Mouse (Mus musculus) fibroblast of lung, adult 2 months (primary cell): ENCODE measurements around the gene Coil.
"Not testable (repeated sequence)": the region's sequence is repeated elsewhere in the genome, so short reads cannot be mapped to it uniquely, and the experiment has no call there.

Experiments used
- DNase-seq: peaks from one replicate; pipeline ENCODE4 v3.0.0-alpha.2; 2011; ENCODE audit warnings: low read depth

The Coil gene

GRCm38 (mm10) chr11:89006404-89006803 is 36.4 kb downstream of the Coil start:
- DNase-seq, result no peak

- DNase-seq, result no peak
Measured at GRCm38 (mm10) chr11:89007582-89007981, 37.5 kb downstream of the Coil start.

- DNase-seq, result no peak
Measured at GRCm38 (mm10) chr11:89009066-89009465, 39.0 kb downstream of the Coil start.

- no peak for DNase-seq
Measured at GRCm38 (mm10) chr11:89009496-89009895, 39.4 kb downstream of the Coil start.

- no peak for DNase-seq
Measured at GRCm38 (mm10) chr11:89012241-89012640, 42.2 kb downstream of the Coil start.

GRCm38 (mm10) chr11:89017514-89018182 is 47.6 kb downstream of the Coil start:
- no peak for DNase-seq

GRCm38 (mm10) chr11:89020681-89021305 is 50.7 kb downstream of the Coil start:
- no peak for DNase-seq

GRCm38 (mm10) chr11:89021687-89022086 is 51.6 kb downstream of the Coil start:
- no peak for DNase-seq

GRCm38 (mm10) chr11:89022120-89022731 is 52.2 kb downstream of the Coil start:
- DNase-seq, result no peak

GRCm38 (mm10) chr11:89023477-89023876 is 53.4 kb downstream of the Coil start:
- DNase-seq, result no peak

- peak; percentile 45 for DNase-seq
Measured at GRCm38 (mm10) chr11:89024181-89024881, 54.3 kb downstream of the Coil start.

- no peak for DNase-seq
Measured at GRCm38 (mm10) chr11:89025603-89026002, 55.6 kb downstream of the Coil start.

- DNase-seq, result no peak
Measured at GRCm38 (mm10) chr11:89026117-89026516, 56.1 kb downstream of the Coil start.

GRCm38 (mm10) chr11:89027955-89028361 is 57.9 kb downstream of the Coil start:
- no peak for DNase-seq

GRCm38 (mm10) chr11:89028871-89029405 is 58.9 kb downstream of the Coil start:
- DNase-seq, result no peak

- DNase-seq, result no peak
Measured at GRCm38 (mm10) chr11:89030552-89030951, 60.5 kb downstream of the Coil start.

- DNase-seq, result no peak
Measured at GRCm38 (mm10) chr11:89031189-89031588, 61.1 kb downstream of the Coil start.

- DNase-seq, result no peak
Measured at GRCm38 (mm10) chr11:89034592-89034991, 64.5 kb downstream of the Coil start.

GRCm38 (mm10) chr11:89035552-89035951 is 65.5 kb downstream of the Coil start:
- DNase-seq, result no peak

- no peak for DNase-seq
Measured at GRCm38 (mm10) chr11:89038496-89038895, 68.4 kb downstream of the Coil start.

GRCm38 (mm10) chr11:89039325-89039724 is 69.3 kb downstream of the Coil start:
- DNase-seq, result no peak

- not testable (repeated sequence) for DNase-seq
Measured at GRCm38 (mm10) chr11:89041073-89041472, 71.0 kb downstream of the Coil start.
